Mouse (Mus musculus) lung, postnatal 25 days (tissue): ENCODE measurements around the gene Dnah2.

Source experiments
- DNase-seq: peaks from one replicate; pipeline ENCODE4 v3.0.0; 2022; ENCODE audit warnings: low spot score

The Dnah2 gene

GRCm38 (mm10) chr11:69528031-69528390 lies 20.9 kb downstream of the Dnah2 start:
- no peak for DNase-seq

GRCm38 (mm10) chr11:69527098-69528030 lies 21.5 kb downstream of the Dnah2 start:
- DNase-seq: no peak

GRCm38 (mm10) chr11:69526631-69527030 lies 22.3 kb downstream of the Dnah2 start:
- DNase-seq: no peak

- no peak for DNase-seq
Measured at GRCm38 (mm10) chr11:69525661-69526060, 23.2 kb downstream of the Dnah2 start.

GRCm38 (mm10) chr11:69523651-69524050 lies 25.3 kb downstream of the Dnah2 start:
- DNase-seq: peak; percentile 53

GRCm38 (mm10) chr11:69521526-69522149 lies 27.3 kb downstream of the Dnah2 start:
- DNase-seq: no peak

- no peak for DNase-seq
Measured at GRCm38 (mm10) chr11:69519976-69520375, 28.9 kb downstream of the Dnah2 start.

GRCm38 (mm10) chr11:69516661-69517060 lies 32.2 kb downstream of the Dnah2 start:
- DNase-seq: no peak

- DNase-seq: no peak
Measured at GRCm38 (mm10) chr11:69516151-69516640, 32.7 kb downstream of the Dnah2 start.

GRCm38 (mm10) chr11:69513840-69514239 lies 35.1 kb downstream of the Dnah2 start:
- peak; percentile 71 for DNase-seq

GRCm38 (mm10) chr11:69510796-69511496 lies 38.0 kb downstream of the Dnah2 start:
- DNase-seq: no peak

GRCm38 (mm10) chr11:69503863-69504280 lies 45.0 kb downstream of the Dnah2 start:
- peak; percentile 37 for DNase-seq

- DNase-seq: peak; percentile 29
Measured at GRCm38 (mm10) chr11:69501555-69501954, 47.4 kb downstream of the Dnah2 start.

- no peak for DNase-seq
Measured at GRCm38 (mm10) chr11:69499140-69499539, 49.8 kb downstream of the Dnah2 start.

- DNase-seq: no peak
Measured at GRCm38 (mm10) chr11:69491711-69492110, 57.2 kb downstream of the Dnah2 start.

GRCm38 (mm10) chr11:69490898-69491297 lies 58.0 kb downstream of the Dnah2 start:
- DNase-seq: no peak

GRCm38 (mm10) chr11:69487474-69487873 lies 61.4 kb downstream of the Dnah2 start:
- DNase-seq: no peak

- DNase-seq: no peak
Measured at GRCm38 (mm10) chr11:69477645-69478044, 71.3 kb downstream of the Dnah2 start.

- peak; percentile 72 for DNase-seq
Measured at GRCm38 (mm10) chr11:69476802-69477201, 72.1 kb downstream of the Dnah2 start.

GRCm38 (mm10) chr11:69474737-69475136 lies 74.2 kb downstream of the Dnah2 start:
- no peak for DNase-seq

GRCm38 (mm10) chr11:69472687-69473086 lies 76.2 kb downstream of the Dnah2 start:
- DNase-seq: peak; percentile 16

GRCm38 (mm10) chr11:69471491-69471890 lies 77.4 kb downstream of the Dnah2 start:
- no peak for DNase-seq
